Mouse (Mus musculus) embryonic facial prominence, embryonic 15.5 days (tissue): ENCODE measurements at regions not wholly inside any gene's neighbourhood (a gene's known extent, or its start where the extent isn't known, plus 50 kb on each side); places are given as distances from the start of the nearest gene placed in this dataset.

Source experiments
- ATAC-seq: fragments of 200-750 bp; cut with Nextera tagmentation; 2 replicates; pipeline ENCODE4 v1.8.0; 2017; ENCODE audit warnings: low read depth, moderate TSS enrichment; ENCODE audit not compliant: insufficient number of reproducible peaks, low FRiP score, low TSS enrichment
- H3K27ac ChIP-seq: fragments of 300-500 bp; sonication (generic); replicated peaks from 2 replicates; pipeline ENCODE4 v1.5.1; 2015; ENCODE audit warnings: mild to moderate bottlenecking, inconsistent platforms
- H3K27me3 ChIP-seq: fragments of 300-500 bp; sonication (generic); 2 replicates; pipeline ENCODE4 v1.6.1; 2015; ENCODE audit warnings: inconsistent platforms
- H3K36me3 ChIP-seq: fragments of 300-500 bp; sonication (generic); 2 replicates; pipeline ENCODE4 v1.6.1; 2015; ENCODE audit warnings: mild to moderate bottlenecking, inconsistent platforms
- H3K4me1 ChIP-seq: fragments of 300-500 bp; sonication (generic); 2 replicates; pipeline ENCODE4 v1.6.1; 2015; ENCODE audit warnings: inconsistent platforms
- H3K4me2 ChIP-seq: fragments of 300-500 bp; sonication (generic); replicated peaks from 2 replicates; pipeline ENCODE4 v1.6.1; 2015; ENCODE audit warnings: mild to moderate bottlenecking, inconsistent platforms
- H3K4me3 ChIP-seq: fragments of 300-500 bp; sonication (generic); replicated peaks from 2 replicates; pipeline ENCODE4 v1.5.1; 2015; ENCODE audit warnings: mild to moderate bottlenecking, inconsistent platforms
- H3K9ac ChIP-seq: fragments of 300-500 bp; sonication (generic); 2 replicates; pipeline ENCODE4 v1.6.1; 2015; ENCODE audit warnings: inconsistent platforms
- H3K9me3 ChIP-seq: fragments of 300-500 bp; sonication (generic); replicated peaks from 2 replicates; pipeline ENCODE4 v1.6.1; 2016; ENCODE audit warnings: inconsistent platforms
- WGBS: fragments of 180-500 bp; shearing (Covaris S2); methylation state at CpG from one replicate; pipeline ENCODE4 v1.1.7; 2015; 5-methylcytosine and 5-hydroxymethylcytosine counted together

GRCm38 (mm10) chr6:116767738-116768522 is 51.2 kb upstream of the Tmem72 start:
- H3K36me3 ChIP-seq: no peaks in the 10 kb centered on the region
- 32% methylated on average over 17 of the region's 17 CpGs for WGBS
- H3K9me3 ChIP-seq: no peaks in the 10 kb centered on the region
- no peak for ATAC-seq
- H3K4me1 ChIP-seq: peaks cover 7% of the 10 kb centered on the region; the same call in 1 of the 2 replicates
- H3K4me3 ChIP-seq: no peak overlapping the region
- no peak overlapping the region for H3K9ac ChIP-seq
- no peak overlapping the region for H3K27ac ChIP-seq
- 0 out of 2 replicates have a peak, but pooled peaks cover 7% of the 10 kb centered on the region for H3K27me3 ChIP-seq
- H3K4me2 ChIP-seq: no peak overlapping the region

GRCm38 (mm10) chr6:116774954-116775675 is 58.4 kb upstream of the Tmem72 start:
- 45% methylated on average over 12 of the region's 12 CpGs for WGBS
- H3K27me3 ChIP-seq: no peaks in the 10 kb centered on the region
- H3K4me1 ChIP-seq: no peaks in the 10 kb centered on the region
- H3K27ac ChIP-seq: no peak overlapping the region
- no peak overlapping the region for H3K9ac ChIP-seq
- H3K4me2 ChIP-seq: no peak overlapping the region
- no peaks in the 10 kb centered on the region for H3K9me3 ChIP-seq
- H3K4me3 ChIP-seq: no peak overlapping the region
- no peaks in the 10 kb centered on the region for H3K36me3 ChIP-seq
- ATAC-seq: no peak

GRCm38 (mm10) chr6:116786553-116787335 is 70.0 kb upstream of the Tmem72 start:
- WGBS: 41% methylated on average over 3 of the region's 3 CpGs
- Histone ChIP-seq H3K27me3 (no peaks in the 10 kb centered on the region), H3K4me2 (no peak overlapping the region), H3K4me3 (no peak overlapping the region), H3K4me1 (no peaks in the 10 kb centered on the region), H3K36me3 (no peaks in the 10 kb centered on the region), H3K9ac (no peak overlapping the region), H3K9me3 (peaks cover 3% of the 10 kb centered on the region; the same call in 1 of the 2 replicates), H3K27ac (no peak overlapping the region)
- peak; percentile 72; the same call in 1 of the 2 replicates for ATAC-seq

GRCm38 (mm10) chr6:116793321-116793960 is 76.7 kb upstream of the Tmem72 start:
- 49% methylated on average over 4 of the region's 4 CpGs for WGBS

GRCm38 (mm10) chr6:116793961-116794336 is 77.2 kb upstream of the Tmem72 start:
- Histone ChIP-seq H3K4me2 (no peak overlapping the region), H3K4me1 (no peaks in the 10 kb centered on the region), H3K9me3 (no peaks in the 10 kb centered on the region), H3K27ac (no peak overlapping the region), H3K4me3 (no peak overlapping the region), H3K9ac (no peak overlapping the region), H3K27me3 (no peaks in the 10 kb centered on the region), H3K36me3 (no peaks in the 10 kb centered on the region)
- WGBS: 43% methylated on average over 9 of the region's 9 CpGs
- ATAC-seq: no peak

More at GRCm38 (mm10) chr6:116793321-116793960, 76.7 kb upstream of the Tmem72 start:
- Histone ChIP-seq H3K4me2 (no peak overlapping the region), H3K9me3 (no peaks in the 10 kb centered on the region), H3K27ac (no peak overlapping the region), H3K27me3 (no peaks in the 10 kb centered on the region), H3K4me1 (no peaks in the 10 kb centered on the region), H3K36me3 (no peaks in the 10 kb centered on the region), H3K9ac (no peak overlapping the region), H3K4me3 (no peak overlapping the region)
- ATAC-seq: no peak

GRCm38 (mm10) chr6:116821215-116821912 is 104.7 kb upstream of the Tmem72 start:
- no peak overlapping the region for H3K4me3 ChIP-seq
- H3K27ac ChIP-seq: no peak overlapping the region
- H3K9me3 ChIP-seq: no peaks in the 10 kb centered on the region
- no peak overlapping the region for H3K9ac ChIP-seq
- no peak overlapping the region for H3K4me2 ChIP-seq
- WGBS: 60% methylated on average over 12 of the region's 12 CpGs
- 0 out of 2 replicates have a peak, but pooled peaks cover 7% of the 10 kb centered on the region for H3K4me1 ChIP-seq
- H3K27me3 ChIP-seq: no peaks in the 10 kb centered on the region
- ATAC-seq: no peak
- no peaks in the 10 kb centered on the region for H3K36me3 ChIP-seq

GRCm38 (mm10) chr6:116822605-116823004 is 105.9 kb upstream of the Tmem72 start:
- H3K9ac ChIP-seq: no peak overlapping the region
- 96% methylated on average over 6 of the region's 6 CpGs for WGBS
- 0 out of 2 replicates have a peak, but pooled peaks cover 7% of the 10 kb centered on the region for H3K4me1 ChIP-seq
- H3K4me2 ChIP-seq: no peak overlapping the region
- no peaks in the 10 kb centered on the region for H3K36me3 ChIP-seq
- no peak for ATAC-seq
- H3K4me3 ChIP-seq: no peak overlapping the region
- no peak overlapping the region for H3K27ac ChIP-seq
- no peaks in the 10 kb centered on the region for H3K9me3 ChIP-seq
- no peaks in the 10 kb centered on the region for H3K27me3 ChIP-seq

GRCm38 (mm10) chr6:116825628-116826027 is 108.9 kb upstream of the Tmem72 start:
- Histone ChIP-seq H3K27me3 (no peaks in the 10 kb centered on the region), H3K9me3 (no peaks in the 10 kb centered on the region), H3K9ac (no peak overlapping the region), H3K27ac (no peak overlapping the region), H3K4me3 (no peak overlapping the region), H3K4me2 (no peak overlapping the region), H3K36me3 (no peaks in the 10 kb centered on the region), H3K4me1 (0 out of 2 replicates have a peak, but pooled peaks cover 8% of the 10 kb centered on the region)
- ATAC-seq: no peak
- WGBS: 77% methylated on average over 2 of the region's 2 CpGs

GRCm38 (mm10) chr6:116829341-116829740 is 112.6 kb upstream of the Tmem72 start:
- ATAC-seq: peak; percentile 43; the same call in 1 of the 2 replicates
- H3K4me2 ChIP-seq: no peak overlapping the region
- 0 out of 2 replicates have a peak, but pooled peaks cover 8% of the 10 kb centered on the region for H3K4me1 ChIP-seq
- no peak overlapping the region for H3K4me3 ChIP-seq
- WGBS: 15% methylated on average over 2 of the region's 2 CpGs
- no peaks in the 10 kb centered on the region for H3K9me3 ChIP-seq
- H3K27ac ChIP-seq: no peak overlapping the region
- H3K27me3 ChIP-seq: no peaks in the 10 kb centered on the region
- H3K36me3 ChIP-seq: no peaks in the 10 kb centered on the region
- no peak overlapping the region for H3K9ac ChIP-seq
